Mouse (Mus musculus) brain, embryonic 14.5 days (tissue): Measurements from ENCODE around the gene Fdxr. TPM values are rescaled to one million over a fixed set of nuclear protein-coding genes. Genes with fewer than 3 reads are reported as not detected.

Experiments
- DNase-seq: peaks from one replicate; pipeline ENCODE4 v3.0.0-alpha.2; 2011; ENCODE audit warnings: low read depth
- CTCF ChIP-seq: fragments of 200-500 bp; IDR thresholded peaks from 2 replicates; pipeline ENCODE4 v1.5.1; 2012; ENCODE audit warnings: inconsistent platforms, mild to moderate bottlenecking, moderate library complexity, borderline replicate concordance; ENCODE audit not compliant: insufficient read depth, insufficient read length; ENCODE audit errors: extremely low read depth
- POLR2A ChIP-seq: fragments of 200-500 bp; IDR thresholded peaks from 2 replicates; pipeline ENCODE4 v1.6.1; 2012; ENCODE audit warnings: mild to moderate bottlenecking, inconsistent platforms, borderline replicate concordance; ENCODE audit not compliant: poor library complexity, insufficient read depth, insufficient read length, severe bottlenecking; ENCODE audit errors: extremely low read depth
- polyA plus RNA-seq: library from polyadenylated mRNA; depleted of rRNA; stranded (reverse); fragments of >200 nt; gene quantifications from 2 replicates; pipeline ENCODE4 v1.2.3, GENCODE M21; 2012

The Fdxr gene
- polyA plus RNA-seq, 1 experiment = 26.1 TPM

DNA sequence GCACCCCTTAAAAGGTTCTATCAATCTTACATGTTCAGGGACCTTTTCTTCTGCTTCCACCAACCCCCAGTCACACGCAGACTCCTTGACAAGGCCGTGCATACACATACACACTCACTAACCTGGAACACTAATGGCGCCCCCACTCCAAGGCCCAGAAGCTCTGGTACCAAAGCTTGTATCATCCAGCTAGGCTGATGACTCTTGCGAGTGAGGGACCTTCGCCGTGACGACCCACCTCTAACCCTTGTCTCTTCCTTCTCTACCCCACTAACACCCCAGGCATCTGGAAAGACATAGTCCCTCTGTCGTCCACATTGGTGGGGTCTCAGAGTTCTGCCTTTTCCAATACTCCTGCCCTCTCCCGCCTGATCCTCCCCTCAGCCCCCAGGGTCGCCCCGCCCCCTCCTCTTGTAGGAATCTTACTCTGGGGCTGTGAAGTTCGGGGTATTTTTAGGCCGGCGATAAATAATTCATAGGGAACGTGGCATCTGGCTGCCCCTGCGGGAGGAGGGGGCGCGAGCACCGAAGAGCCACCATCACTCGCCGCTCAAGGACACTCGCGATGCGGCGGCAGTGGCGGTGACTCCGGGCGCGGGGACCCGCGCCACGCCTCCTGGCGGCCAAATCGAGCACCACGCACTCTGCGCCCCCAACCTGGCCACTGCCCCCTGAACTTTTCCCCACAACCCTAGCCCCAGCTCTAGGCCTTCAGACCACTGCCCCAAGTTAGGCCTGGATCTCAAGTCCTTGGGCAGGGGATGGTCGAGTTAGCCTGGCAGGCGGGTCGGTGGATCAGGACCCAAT lies 11.8 kb downstream of the Fdxr start:
- DNase-seq = peak; percentile 48
- TF ChIP-seq POLR2A (no peak), CTCF (peak; percentile 73)

DNA sequence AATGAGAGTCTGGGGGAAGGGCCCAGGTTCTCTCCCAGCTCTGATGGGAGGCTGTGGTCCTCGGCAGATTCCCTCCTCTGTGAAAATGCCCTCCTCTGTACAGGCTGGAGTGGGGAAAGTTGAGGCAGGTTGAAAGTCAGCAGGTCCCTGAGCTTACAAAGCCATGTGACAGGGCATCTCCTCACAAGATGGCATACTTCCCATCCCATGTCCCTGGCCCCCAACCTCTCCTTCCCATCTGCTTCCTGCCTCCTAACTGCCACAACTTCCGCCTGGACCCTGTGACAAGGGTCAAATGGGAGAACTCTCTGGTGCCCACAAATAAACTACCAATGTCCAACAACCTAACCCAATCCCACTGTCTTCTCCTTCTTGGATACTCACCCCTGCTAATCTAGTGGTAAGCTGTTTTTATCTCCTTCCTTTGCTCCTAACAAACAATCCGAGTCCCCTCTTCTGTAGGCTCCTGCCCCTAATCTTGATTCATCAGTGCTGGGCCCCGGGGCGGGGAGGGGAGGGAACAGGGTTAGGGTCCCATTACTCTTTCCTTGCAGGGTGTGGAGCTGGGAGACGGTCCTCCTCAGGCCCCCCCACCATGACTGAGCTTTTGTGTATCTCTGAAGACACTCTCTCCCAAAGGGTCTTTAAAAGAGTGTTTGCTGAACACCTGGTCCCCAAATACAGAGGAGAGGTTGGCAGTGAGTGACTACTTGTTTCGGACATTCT lies 12.6 kb downstream of the Fdxr start:
- TF ChIP-seq POLR2A (no peak), CTCF (no peak)
- no peak for DNase-seq

DNA sequence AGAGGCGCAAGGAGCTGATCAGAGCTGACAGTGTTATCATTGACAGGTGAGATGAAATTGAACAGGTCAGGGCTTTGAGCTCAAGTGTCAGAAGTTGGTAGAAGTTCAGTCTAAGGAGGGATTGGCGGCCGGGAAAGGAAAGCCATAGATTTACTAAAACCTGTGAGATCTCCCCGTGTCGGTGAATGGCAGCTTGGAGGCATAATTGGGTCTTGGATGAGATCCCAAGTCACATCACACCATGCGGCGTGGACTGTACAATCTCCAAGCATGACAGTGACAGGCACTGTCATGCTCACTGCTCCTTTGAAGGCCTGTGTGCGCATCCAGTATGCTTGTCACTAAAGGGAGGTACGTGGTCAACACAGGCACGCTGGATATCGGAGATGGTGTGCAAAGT lies 13.9 kb downstream of the Fdxr start:
- DNase-seq = peak; percentile 61
- no peak for TF ChIP-seq POLR2A
- no peak for TF ChIP-seq CTCF

DNA sequence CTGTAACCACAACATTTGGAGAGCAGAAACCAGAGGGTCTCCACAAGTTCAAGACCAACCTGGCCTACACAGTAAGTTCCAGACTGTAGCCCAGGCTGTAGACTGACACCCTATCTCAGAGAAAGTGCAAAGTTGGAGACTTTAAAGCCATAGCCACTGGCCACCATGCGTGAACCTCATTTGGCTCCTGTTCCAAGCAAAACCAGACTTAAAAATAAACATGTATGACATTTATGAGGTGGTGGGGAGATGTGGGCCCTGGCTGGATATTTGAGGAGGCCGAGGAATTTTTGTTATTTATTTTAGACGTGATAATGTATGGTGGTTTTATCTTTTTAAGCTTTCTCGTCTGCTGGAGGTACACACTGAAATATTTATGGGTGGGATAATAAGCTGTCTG lies 17.7 kb downstream of the Fdxr start:
- no peak for DNase-seq
- TF ChIP-seq CTCF (no peak), POLR2A (no peak)

DNA sequence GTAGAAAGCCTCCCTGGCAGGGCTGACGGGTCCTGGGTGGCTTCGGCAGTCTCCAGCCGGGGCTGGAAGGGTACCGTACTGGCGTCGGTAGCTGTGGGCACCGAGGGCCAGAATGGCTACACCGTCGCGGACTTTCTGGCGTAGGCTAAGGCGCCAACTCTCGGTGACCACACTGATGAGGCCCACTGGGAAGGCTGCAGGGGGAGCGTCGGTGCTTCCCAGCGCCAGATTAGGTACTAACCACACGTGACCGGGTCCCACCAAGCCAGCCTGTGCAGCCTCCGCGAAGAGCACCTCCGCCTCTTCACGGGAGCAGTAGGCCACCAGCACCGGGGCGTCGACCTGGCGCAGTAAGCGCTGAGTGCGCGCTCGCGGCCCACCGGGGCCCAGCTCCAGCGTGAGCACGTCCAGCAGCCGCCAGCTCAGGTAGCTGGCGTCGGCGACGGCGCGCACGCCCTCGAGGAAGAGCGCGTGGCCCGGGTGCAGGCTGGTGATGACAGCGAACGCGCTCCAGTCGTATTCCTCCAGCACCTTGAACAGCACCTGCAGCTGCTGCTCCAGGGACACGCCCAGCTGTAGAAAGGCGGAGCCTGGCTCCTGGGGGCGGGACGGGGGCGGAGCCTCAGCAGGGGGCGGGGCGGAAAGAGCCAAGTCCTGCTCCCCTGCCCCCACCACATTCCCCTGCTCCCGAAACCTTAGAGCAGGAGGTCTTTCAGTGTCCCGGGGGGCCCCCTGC lies 18.9 kb downstream of the Fdxr start:
- DNase-seq = no peak
- TF ChIP-seq POLR2A (no peak), CTCF (no peak)

DNA sequence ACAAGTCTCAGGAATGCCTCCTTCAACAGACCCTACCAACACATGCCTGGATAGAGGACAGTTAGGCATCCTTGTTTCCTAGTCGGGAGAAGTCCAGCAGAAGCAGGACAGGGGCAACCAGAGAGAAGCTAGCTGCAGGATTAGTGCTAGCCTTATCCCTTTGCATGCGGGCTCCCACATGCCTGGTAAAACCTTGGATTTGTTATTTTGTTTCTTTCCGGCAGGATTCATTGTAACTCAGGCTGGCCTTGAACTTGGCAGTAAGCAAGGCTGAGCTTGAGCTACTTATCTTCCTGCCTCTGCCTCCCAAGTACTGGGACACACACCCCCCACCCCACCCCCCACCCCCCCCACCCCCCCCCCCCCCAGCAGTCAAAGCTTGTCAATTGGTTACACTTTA lies 25.6 kb downstream of the Fdxr start:
- no peak for DNase-seq
- TF ChIP-seq POLR2A = no peak
- TF ChIP-seq CTCF = no peak

DNA sequence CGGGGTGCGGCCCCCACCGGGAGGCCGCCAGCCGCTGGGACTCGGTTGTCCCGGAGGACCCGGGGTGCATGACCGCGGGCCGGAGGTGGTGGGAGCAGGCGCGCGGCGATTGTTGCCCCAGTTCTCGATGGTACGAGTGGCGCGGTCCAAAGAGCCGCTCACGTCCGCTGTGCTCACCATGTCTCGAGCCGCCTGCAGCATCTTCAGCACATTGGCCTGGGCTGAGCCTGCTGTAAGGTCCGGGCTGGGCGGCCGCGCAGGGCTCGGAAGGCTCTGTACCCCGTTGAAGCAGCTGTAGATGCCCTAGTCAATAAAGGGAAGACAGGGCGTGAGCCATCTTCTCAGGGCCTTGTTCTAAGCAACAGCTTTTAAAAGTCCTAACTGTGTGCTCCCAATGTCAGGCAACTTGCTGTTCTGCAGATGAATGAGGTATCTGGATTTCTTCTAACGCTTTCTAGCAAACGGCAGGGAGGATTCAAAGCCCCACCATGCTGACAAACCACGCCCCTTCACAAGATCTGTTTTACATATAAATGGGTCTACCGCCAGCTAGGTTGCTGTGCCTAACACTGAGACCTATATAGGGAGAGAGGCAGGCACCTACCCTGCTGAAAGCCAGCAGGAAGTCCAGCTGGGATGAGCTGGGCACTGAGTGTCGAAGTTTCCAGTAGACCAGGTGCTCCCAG lies 26.3 kb downstream of the Fdxr start:
- no peak for TF ChIP-seq CTCF
- TF ChIP-seq POLR2A = no peak
- peak; percentile 42 for DNase-seq

DNA sequence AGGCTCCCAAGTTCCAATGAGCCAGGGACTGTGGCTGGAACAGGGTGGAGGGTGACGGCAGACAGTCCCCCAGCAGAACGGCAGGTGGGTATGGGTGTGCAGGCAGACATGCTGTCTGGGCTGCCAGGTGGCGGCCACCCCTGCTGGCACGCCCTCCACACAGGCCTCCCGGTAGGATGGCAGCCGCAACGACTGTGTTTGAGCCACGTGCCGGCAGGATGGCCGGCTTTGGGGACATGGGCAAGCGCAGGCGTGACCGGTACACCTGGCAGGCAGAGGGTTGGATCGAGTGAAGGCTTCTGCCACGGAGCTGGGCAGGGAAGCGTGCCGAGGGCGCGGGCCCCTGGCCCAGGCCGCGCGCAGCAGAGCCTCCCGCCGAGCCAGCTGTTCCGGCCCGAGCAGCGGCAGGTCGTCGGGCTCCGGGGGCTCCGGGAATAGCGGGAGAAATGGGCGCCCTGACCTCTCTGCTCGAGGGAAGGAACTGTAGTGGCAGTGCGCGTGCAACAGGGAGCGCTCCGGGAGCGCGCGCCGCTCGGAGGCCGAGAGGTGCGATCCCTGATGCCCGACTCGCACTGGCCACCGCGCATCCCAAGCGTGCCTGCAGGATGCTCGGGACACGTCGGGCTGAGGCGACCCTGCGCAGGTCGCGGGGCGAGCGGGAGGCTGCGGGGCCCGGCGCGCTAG lies 27.0 kb downstream of the Fdxr start:
- peak; percentile 32 for DNase-seq
- TF ChIP-seq POLR2A = no peak
- TF ChIP-seq CTCF = peak; percentile 10; the same call in 1 of the 2 replicates

DNA sequence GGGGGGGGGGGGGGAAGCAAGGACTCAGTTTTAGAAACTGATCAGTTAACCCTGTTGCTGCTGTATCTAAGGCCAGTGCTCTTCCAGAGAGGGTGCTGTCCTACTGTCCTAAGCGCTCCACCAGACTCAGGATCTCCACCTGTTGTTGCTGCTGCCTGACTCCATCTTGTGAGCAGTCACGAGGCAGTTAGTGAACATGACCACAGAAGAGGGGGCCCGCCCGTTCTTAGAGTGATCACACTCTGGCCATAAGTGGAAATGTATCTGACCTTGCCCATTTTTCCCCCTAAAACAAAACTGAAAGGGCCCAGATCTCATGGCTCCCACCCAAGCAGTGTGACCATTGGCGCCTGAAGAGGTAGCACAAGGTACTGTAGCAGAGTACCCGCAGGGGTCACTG lies 28.9 kb downstream of the Fdxr start:
- TF ChIP-seq CTCF = no peak
- TF ChIP-seq POLR2A = no peak
- DNase-seq = no peak

DNA sequence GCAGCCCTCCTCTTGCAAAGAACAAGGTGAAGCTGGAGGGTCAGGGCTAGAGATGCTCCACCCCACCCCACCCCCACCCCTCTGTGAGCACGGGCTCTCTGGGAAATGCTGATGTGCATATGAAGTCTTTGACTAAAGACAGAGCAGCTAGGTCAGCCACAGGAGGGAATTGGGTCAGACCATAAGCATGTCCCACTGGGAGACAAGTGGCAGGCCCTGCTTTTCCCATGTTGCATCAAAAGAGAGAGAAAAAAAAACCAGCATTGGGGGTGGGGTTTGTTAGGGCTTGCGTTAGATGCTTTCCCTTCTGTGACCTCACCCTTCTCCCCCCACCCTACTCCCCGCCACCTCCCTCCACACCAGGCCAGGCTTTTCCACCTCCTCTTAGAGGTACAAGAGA lies 29.6 kb downstream of the Fdxr start:
- DNase-seq = no peak
- TF ChIP-seq POLR2A (no peak), CTCF (no peak)
